Mouse (Mus musculus) E14TG2a.4 (cell line): ENCODE measurements at regions not wholly inside any gene's neighbourhood (a gene's known extent, or its start where the extent isn't known, plus 50 kb on each side); places are given as distances from the start of the nearest gene placed in this dataset.

Source experiments
- H3K27me3 ChIP-seq: 2 replicates; pipeline ENCODE4 v1.6.1; 2014; ENCODE audit warnings: low read length, control low read depth; ENCODE audit not compliant: insufficient read depth
- H3K36me3 ChIP-seq: 2 replicates; pipeline ENCODE4 v1.6.1; 2014; ENCODE audit warnings: low read length, control low read depth; ENCODE audit not compliant: insufficient read depth
- H3K4me1 ChIP-seq: replicated peaks from 2 replicates; pipeline ENCODE4 v1.6.1; 2014; ENCODE audit warnings: low read depth, low read length, control low read depth
- H3K4me3 ChIP-seq: replicated peaks from 2 replicates; pipeline ENCODE4 v1.5.1; 2014; ENCODE audit warnings: mild to moderate bottlenecking, low read length
- H3K9me3 ChIP-seq: 2 replicates; pipeline ENCODE4 v1.6.1; 2014; ENCODE audit warnings: low read length, control low read depth
- CTCF ChIP-seq: conservative IDR thresholded peaks from 2 replicates; pipeline ENCODE4 v1.5.1; 2014; ENCODE audit warnings: low read length
- NANOG ChIP-seq: IDR thresholded peaks from 2 replicates; pipeline ENCODE4 v1.6.1; 2014; ENCODE audit warnings: borderline replicate concordance, low read length, mixed read lengths
- POU5F1 ChIP-seq: IDR thresholded peaks from 2 replicates; pipeline ENCODE4 v1.6.1; 2014; ENCODE audit warnings: low read length, borderline replicate concordance

GRCm38 (mm10) chr11:79815156-79815555 lies 147.0 kb downstream of the Utp6 start:
- no peak for TF ChIP-seq NANOG
- no peak for TF ChIP-seq POU5F1
- H3K9me3 ChIP-seq: peaks cover 6% of the 10 kb centered on the region
- no peaks in the 10 kb centered on the region for H3K27me3 ChIP-seq
- H3K4me1 ChIP-seq: no peaks in the 10 kb centered on the region
- no peak overlapping the region for H3K4me3 ChIP-seq
- H3K36me3 ChIP-seq: no peaks in the 10 kb centered on the region

- no peaks in the 10 kb centered on the region for H3K36me3 ChIP-seq
- TF ChIP-seq POU5F1 (no peak), CTCF (0 out of 2 replicates have a peak, but pooled peaks have one; percentile 8)
- peaks cover 16% of the 10 kb centered on the region for H3K9me3 ChIP-seq
- peak overlapping the region; percentile 37; the same call in 1 of the 2 replicates for H3K4me3 ChIP-seq
- peaks cover 28% of the 10 kb centered on the region for H3K4me1 ChIP-seq
- no peaks in the 10 kb centered on the region for H3K27me3 ChIP-seq
Measured at GRCm38 (mm10) chr11:79806911-79807466, 155.2 kb downstream of the Utp6 start.

- TF ChIP-seq CTCF (no peak), POU5F1 (no peak), NANOG (no peak)
- Histone ChIP-seq H3K9me3 (peaks cover 16% of the 10 kb centered on the region), H3K4me1 (peaks cover 28% of the 10 kb centered on the region), H3K36me3 (no peaks in the 10 kb centered on the region), H3K27me3 (no peaks in the 10 kb centered on the region), H3K4me3 (peak overlapping the region; percentile 37; the same call in 1 of the 2 replicates)
Measured at GRCm38 (mm10) chr11:79806417-79806816, 155.8 kb downstream of the Utp6 start.

- peaks cover 28% of the 10 kb centered on the region for H3K4me1 ChIP-seq
- no peaks in the 10 kb centered on the region for H3K36me3 ChIP-seq
- H3K4me3 ChIP-seq: no peak overlapping the region
- no peaks in the 10 kb centered on the region for H3K27me3 ChIP-seq
- H3K9me3 ChIP-seq: peaks cover 16% of the 10 kb centered on the region
- TF ChIP-seq POU5F1: no peak
- no peak for TF ChIP-seq NANOG
- TF ChIP-seq CTCF: no peak
Measured at GRCm38 (mm10) chr11:79805981-79806415, 156.2 kb downstream of the Utp6 start.

- TF ChIP-seq CTCF (no peak), POU5F1 (no peak), NANOG (no peak)
- no peaks in the 10 kb centered on the region for H3K27me3 ChIP-seq
- H3K36me3 ChIP-seq: no peaks in the 10 kb centered on the region
- peaks cover 28% of the 10 kb centered on the region for H3K4me1 ChIP-seq
- no peak overlapping the region for H3K4me3 ChIP-seq
- H3K9me3 ChIP-seq: peaks cover 16% of the 10 kb centered on the region
Measured at GRCm38 (mm10) chr11:79803971-79804370, 158.2 kb downstream of the Utp6 start.

GRCm38 (mm10) chr11:79803006-79803405 lies 159.2 kb downstream of the Utp6 start:
- Histone ChIP-seq H3K4me3 (no peak overlapping the region), H3K4me1 (peaks cover 28% of the 10 kb centered on the region), H3K36me3 (no peaks in the 10 kb centered on the region), H3K9me3 (peaks cover 16% of the 10 kb centered on the region), H3K27me3 (no peaks in the 10 kb centered on the region)
- TF ChIP-seq NANOG (no peak), CTCF (no peak), POU5F1 (no peak)

GRCm38 (mm10) chr11:79802566-79802965 lies 159.6 kb downstream of the Utp6 start:
- TF ChIP-seq NANOG (no peak), POU5F1 (no peak), CTCF (no peak)
- Histone ChIP-seq H3K4me1 (peaks cover 28% of the 10 kb centered on the region), H3K4me3 (no peak overlapping the region), H3K27me3 (no peaks in the 10 kb centered on the region), H3K9me3 (peaks cover 16% of the 10 kb centered on the region), H3K36me3 (no peaks in the 10 kb centered on the region)

GRCm38 (mm10) chr11:79800256-79800655 lies 161.9 kb downstream of the Utp6 start:
- no peaks in the 10 kb centered on the region for H3K27me3 ChIP-seq
- H3K4me3 ChIP-seq: no peak overlapping the region
- H3K36me3 ChIP-seq: no peaks in the 10 kb centered on the region
- TF ChIP-seq POU5F1 (no peak), NANOG (no peak), CTCF (no peak)
- peaks cover 10% of the 10 kb centered on the region for H3K9me3 ChIP-seq
- peaks cover 11% of the 10 kb centered on the region for H3K4me1 ChIP-seq

GRCm38 (mm10) chr11:79788251-79788741 lies 173.9 kb downstream of the Utp6 start:
- Histone ChIP-seq H3K27me3 (no peaks in the 10 kb centered on the region), H3K4me3 (no peak overlapping the region), H3K4me1 (peaks cover 22% of the 10 kb centered on the region), H3K36me3 (no peaks in the 10 kb centered on the region), H3K9me3 (no peaks in the 10 kb centered on the region)
- TF ChIP-seq CTCF (no peak), NANOG (no peak), POU5F1 (no peak)

GRCm38 (mm10) chr11:79787766-79788165 lies 174.4 kb downstream of the Utp6 start:
- no peaks in the 10 kb centered on the region for H3K9me3 ChIP-seq
- H3K27me3 ChIP-seq: no peaks in the 10 kb centered on the region
- peaks cover 22% of the 10 kb centered on the region for H3K4me1 ChIP-seq
- no peaks in the 10 kb centered on the region for H3K36me3 ChIP-seq
- no peak overlapping the region for H3K4me3 ChIP-seq
- TF ChIP-seq CTCF: no peak
